Mouse (Mus musculus): Measurements from ENCODE around the gene Ubd.
"Not testable (repeated sequence)": the region's sequence is repeated elsewhere in the genome, so short reads cannot be mapped to it uniquely, and the experiment has no call there.

Gene Ubd

DNA sequence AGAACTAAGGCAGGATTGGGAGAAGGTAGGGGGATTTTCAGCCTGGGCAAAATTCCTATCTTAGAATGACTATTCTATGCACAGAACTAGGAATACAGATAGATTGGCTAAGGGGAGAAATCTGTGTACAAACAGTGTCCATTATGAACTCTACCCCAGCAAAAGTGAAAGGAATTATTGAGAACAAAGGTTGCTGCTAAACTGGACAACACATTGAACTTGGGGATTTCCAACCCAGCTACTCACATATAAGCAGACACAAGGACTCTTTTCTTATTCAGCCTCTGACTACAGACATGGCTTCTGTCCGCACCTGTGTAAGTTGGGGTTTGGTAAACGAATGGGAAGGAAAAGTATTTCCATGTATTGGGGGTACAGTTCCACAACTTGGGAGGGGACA is at the start of gene Ubd:
Ubd (plus strand) TSS at position 237 of the 400 bp plus-strand sequence.
- no peak for DNase-seq (ENCODE audit: low read depth, low spot score)

- no peak for DNase-seq (ENCODE audit: low read depth, low spot score)
Measured at GRCm38 (mm10) chr17:37161394-37161793, 32.3 kb upstream of the Ubd start, which contains the start of gene Olfr93. Gene Olfr93 (minus strand): TSS chr17:37161494.

DNA sequence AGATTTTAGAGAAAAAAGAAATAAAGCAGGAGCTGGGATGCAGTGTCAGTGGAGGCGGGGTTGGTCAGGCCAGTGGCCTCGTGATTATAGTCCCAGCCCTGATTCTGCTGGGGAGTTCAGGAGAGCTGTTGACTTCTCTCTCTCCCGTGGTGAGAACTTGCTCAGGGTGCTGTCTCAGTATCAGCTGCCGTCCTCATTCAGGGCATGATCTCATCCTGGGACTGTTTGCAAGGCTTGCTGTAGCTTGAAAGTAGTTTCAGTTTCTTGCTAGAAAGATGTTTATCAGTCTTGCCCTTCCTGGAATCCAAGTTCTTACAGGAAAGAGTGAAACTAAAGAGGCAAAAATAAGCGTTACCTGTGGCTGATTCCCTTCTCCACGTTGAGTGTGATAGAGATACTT is 8.2 kb upstream of the Ubd start:
- DNase-seq (ENCODE audit: low read depth, low spot score): no peak

DNA sequence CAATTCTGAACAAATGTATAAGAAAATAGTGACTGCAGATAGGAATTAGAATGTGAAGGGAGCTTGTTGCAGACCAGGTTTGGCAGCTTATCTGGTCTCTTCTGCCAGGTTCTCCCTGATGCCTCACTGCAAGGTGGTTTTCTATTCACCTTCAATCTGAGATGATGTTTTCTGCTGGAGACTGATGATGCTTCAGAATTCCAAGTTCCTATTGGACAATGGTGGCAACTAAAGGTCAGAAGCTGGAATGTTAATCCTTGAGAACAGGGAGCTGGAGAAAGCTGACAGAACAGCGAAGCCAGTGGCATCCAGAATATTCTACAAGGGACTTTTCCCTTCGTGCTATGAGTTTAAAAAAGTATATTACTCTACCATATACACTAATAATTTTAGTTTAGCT is 3.0 kb upstream of the Ubd start:
- peak; percentile 70 for DNase-seq (ENCODE audit: low read depth, low spot score)

- no peak for DNase-seq (ENCODE audit: low read depth, low spot score)
Measured at GRCm38 (mm10) chr17:37193032-37193431, 660 bp upstream of the Ubd start.

- DNase-seq (ENCODE audit: low read depth, low spot score): no peak
Measured at GRCm38 (mm10) chr17:37194782-37195181, 1.1 kb downstream of the Ubd start.

- peak; percentile 48 for DNase-seq (ENCODE audit: low read depth, low spot score)
Measured at GRCm38 (mm10) chr17:37196845-37197724, 3.4 kb downstream of the Ubd start.

GRCm38 (mm10) chr17:37200894-37201293 is 7.2 kb downstream of the Ubd start, which contains the start of gene Olfr94:
Gene Olfr94 (minus strand): TSS chr17:37200994.
- DNase-seq (ENCODE audit: low read depth, low spot score): peak; percentile 8

DNA sequence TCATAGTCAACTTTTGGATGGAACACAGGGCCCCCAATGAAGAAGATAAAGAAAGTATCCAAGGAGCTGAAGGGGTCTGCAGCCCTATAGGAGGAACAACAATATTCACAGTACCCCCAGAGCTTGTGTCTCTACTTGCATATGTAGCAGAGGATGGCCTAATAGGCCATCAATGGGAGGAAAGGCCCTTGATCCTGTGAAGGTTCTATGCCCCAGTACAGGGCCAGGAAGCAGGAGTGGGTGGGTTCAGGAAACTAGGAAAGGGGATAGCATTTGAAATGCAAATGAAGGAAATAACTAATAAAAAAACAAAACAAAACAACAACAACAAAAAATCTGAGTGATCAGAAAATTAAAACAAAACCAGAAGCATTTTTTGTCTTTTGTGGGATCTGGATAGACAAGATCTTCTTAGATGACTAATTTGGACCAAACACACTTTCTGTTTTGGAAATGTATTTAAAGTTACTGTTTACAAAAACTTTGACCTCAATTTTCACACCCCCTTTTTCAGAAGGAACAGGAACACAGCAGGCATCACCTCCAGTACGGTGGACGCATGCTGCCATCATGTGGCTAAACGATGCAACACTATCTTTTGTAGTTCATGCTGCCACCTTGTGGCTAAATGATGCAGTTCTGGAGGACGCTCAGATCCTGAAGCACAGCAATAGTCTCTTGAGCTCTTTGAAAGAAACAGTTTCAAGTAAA is 9.7 kb downstream of the Ubd start:
- DNase-seq (ENCODE audit: low read depth, low spot score): peak; percentile 88

- DNase-seq (ENCODE audit: low read depth, low spot score): no peak
Measured at GRCm38 (mm10) chr17:37203917-37204236, 10.2 kb downstream of the Ubd start.

GRCm38 (mm10) chr17:37210884-37211768 is 17.4 kb downstream of the Ubd start:
- DNase-seq (ENCODE audit: low read depth, low spot score): peak; percentile 55

DNA sequence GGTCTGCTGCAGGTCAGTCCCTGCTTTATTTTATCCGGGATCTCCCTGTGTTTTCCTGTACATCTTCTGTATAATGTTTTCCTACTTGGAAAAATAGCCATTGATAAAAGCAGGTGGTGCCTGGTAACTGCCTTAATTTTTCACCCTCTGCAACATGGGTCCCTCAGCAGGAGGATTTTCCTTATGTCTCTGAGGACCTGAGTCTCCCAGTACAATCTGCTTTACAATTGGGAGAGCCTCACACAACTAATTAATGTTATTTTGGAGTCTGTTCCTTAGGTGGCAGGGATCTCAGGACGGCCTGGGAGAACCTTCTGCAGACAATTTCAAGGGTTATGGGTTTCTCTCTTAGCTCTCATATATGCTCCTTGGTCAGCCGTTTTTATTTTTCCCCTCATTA is 19.3 kb downstream of the Ubd start, which contains the start of gene Olfr95:
Olfr95 (minus strand) TSS at position 101 of the 400 bp plus-strand sequence.
- no peak for DNase-seq (ENCODE audit: low read depth, low spot score)

DNA sequence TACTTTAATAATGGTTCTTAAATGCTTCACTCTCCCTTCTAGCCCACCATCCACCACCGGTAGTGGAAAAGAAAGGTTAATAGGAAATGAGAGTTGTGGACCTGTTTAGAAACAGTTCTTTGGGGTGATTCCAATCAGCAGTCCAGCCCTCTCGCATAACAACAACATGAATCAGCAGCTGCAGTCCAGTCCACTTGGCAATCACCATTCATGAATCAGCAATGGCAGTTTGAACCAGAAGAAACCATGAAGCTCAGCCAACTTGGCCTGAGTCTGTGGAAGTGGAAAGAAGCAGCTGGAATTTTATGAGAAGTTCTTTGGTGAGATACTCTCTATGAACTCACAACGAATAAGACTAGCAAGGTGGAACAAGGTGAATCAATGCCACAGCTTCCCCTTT is 24.8 kb downstream of the Ubd start:
- no peak for DNase-seq (ENCODE audit: low read depth, low spot score)

GRCm38 (mm10) chr17:37219846-37220245 is 26.2 kb downstream of the Ubd start, which contains the start of gene Olfr96:
Gene Olfr96 (plus strand): TSS chr17:37220146.
- DNase-seq (ENCODE audit: low read depth, low spot score): no peak

GRCm38 (mm10) chr17:37221879-37222278 is 28.2 kb downstream of the Ubd start:
- peak; percentile 26 for DNase-seq (ENCODE audit: low read depth, low spot score)

GRCm38 (mm10) chr17:37237230-37237629 is 43.5 kb downstream of the Ubd start, which contains the start of gene Olfr97:
Gene Olfr97 (minus strand): TSS chr17:37237330.
- DNase-seq (ENCODE audit: low read depth, low spot score): not testable (repeated sequence)

DNA sequence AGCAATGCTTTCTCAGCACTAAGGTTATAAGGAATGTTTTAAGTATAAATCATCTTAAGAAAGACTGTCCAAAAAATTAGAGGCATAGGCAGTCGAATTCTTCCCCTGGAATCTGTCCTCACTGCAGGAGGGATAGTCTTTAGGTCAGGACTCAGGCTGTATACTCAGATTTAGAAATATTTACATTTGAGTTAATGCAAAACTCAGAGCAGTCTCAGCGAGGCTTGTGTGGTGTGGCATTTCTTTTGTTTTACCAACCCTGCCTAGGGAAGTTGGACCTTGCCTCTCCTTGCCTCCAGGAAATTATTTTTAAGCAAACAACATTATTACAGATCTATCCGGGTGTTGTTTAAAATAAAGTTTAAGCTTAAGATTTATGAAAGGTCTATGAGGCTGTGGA is 48.5 kb downstream of the Ubd start:
- DNase-seq (ENCODE audit: low read depth, low spot score): no peak

Measured in ZHBTc4 (cell line).